Mouse (Mus musculus): ENCODE results near the gene Bub1b.

Bub1b gene

DNA sequence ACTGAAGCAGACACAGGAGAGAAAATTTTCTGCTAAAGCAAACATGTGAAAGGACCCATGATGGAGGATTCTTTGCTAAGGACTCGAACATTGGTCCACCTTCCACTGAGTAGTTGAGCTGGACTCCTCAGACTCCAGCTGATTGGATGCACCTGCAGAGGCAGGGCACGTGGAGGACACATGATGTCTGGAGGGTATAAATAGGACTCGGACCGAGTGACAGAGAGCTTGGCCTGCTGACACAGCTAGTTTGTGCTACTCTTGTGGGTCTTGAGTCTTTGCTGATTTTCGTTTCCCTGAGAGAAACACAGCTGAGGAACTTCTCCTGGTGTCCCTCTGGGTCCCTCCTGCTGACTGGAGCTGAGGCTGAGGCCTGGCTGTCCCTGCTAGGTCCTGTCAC, 48.7 kb downstream of the Bub1b start:
- CTCF ChIA-PET: interaction anchor here in 3 of 4 experiments (0.7 to 1.4 kb wide), 4 partner anchors 9 to 54 kb away, joined by 4 to 6 read pairs (median 4); no protein-coding TSS in a partner anchor
- POLR2A ChIA-PET: interaction anchor here in 3 of 4 experiments (0.6 to 1.2 kb wide), 4 partner anchors 14 to 1667 kb away, joined by 3 read pairs; no protein-coding TSS in a partner anchor

DNA sequence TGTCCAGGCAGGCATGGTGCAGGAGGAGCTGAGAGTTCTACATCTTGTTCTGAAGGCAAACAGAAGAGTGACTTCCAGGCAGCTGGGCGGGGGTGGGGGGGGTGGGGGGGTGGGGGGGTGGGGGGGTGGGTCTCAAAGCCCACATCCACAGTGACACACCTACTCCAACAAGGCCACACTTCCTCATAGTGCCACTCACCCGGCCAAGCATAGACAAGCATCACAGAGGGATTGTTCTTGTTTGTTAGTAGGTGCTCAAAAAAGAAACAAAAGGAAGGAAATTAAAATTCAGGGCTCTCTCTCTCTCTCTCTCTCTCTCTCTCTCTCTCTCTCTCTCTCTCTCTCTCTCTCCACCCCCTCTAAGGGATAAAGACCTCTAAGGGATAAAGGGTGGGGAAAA, 52.7 kb downstream of the Bub1b start:
- CTCF ChIA-PET: interaction anchor here in 3 of 4 experiments (0.6 to 1.8 kb wide), 4 partner anchors 13 to 45 kb away, joined by 3 to 8 read pairs (median 6); no protein-coding TSS in a partner anchor
- POLR2A ChIA-PET: interaction anchor here in 3 of 4 experiments (0.7 to 1.5 kb wide), 5 partner anchors 10 to 76 kb away, joined by 3 to 6 read pairs (median 3); partner anchors contain the start of gene Pak6 (in 2 of the 3)

DNA sequence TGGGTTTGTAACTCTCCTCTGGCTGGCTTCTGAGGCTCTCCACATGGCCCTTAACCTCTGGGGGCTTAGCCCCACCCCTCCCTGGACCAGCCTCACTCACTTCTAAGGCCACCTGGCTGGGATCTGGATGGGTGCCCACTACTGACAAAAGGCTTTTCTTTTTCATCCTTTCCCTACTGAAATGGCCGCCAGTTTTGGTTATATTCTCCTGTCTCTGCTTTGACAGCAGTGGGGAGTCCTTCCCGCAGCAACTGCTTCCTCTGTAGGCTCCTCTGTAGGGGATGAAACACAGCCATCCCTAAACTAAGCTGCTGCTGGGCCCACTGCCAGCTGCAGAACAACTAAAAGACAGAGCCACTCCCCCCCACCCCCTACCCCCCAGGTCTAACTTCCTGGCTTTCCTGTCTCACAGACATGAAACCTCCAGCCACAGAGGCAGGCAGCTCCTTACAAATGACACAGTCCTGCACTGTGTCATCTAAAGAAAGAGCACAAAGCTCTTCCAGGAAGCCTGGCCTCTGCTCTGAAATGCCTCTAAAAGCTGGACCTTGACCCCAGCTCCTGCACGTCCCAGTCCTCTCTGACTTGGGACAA, 58.8 kb downstream of the Bub1b start:
- CTCF ChIA-PET: interaction anchor here in 3 of 4 experiments (0.5 to 1.6 kb wide), 8 partner anchors 19 to 170 kb away, joined by 3 to 4 read pairs (median 4); no protein-coding TSS in a partner anchor
- POLR2A ChIA-PET: interaction anchor here in 2 of 4 experiments (0.7 to 2.4 kb wide), 7 partner anchors 8 to 24 kb away, joined by 3 to 8 read pairs (median 4); no protein-coding TSS in a partner anchor

- ChIA-PET POLR2A (interaction anchor here in 2 of 4 experiments (1.0 to 2.4 kb wide), 5 partner anchors 15 to 108 kb away, joined by 3 to 8 read pairs (median 5); no protein-coding TSS in a partner anchor), CTCF (interaction anchor here in 3 of 4 experiments (0.6 to 1.7 kb wide), 6 partner anchors 17 to 167 kb away, joined by 3 to 9 read pairs (median 4); no protein-coding TSS in a partner anchor)
Observed at GRCm38 (mm10) chr2:118658457-118658856, 60.4 kb downstream of the Bub1b start.

GRCm38 (mm10) chr2:118659077-118659476, 61.1 kb downstream of the Bub1b start:
- POLR2A ChIA-PET: interaction anchor here in 2 of 4 experiments (0.8 to 1.6 kb wide), 6 partner anchors 15 to 271 kb away, joined by 3 to 5 read pairs (median 3); partner anchors contain the start of gene Eif2ak4 (in 1 of the 2)
- CTCF ChIA-PET: interaction anchor here in 1 of 4 experiments (0.7 to 1.7 kb wide), 2 partner anchors 21 to 37 kb away, joined by 3 to 9 read pairs; no protein-coding TSS in a partner anchor

DNA sequence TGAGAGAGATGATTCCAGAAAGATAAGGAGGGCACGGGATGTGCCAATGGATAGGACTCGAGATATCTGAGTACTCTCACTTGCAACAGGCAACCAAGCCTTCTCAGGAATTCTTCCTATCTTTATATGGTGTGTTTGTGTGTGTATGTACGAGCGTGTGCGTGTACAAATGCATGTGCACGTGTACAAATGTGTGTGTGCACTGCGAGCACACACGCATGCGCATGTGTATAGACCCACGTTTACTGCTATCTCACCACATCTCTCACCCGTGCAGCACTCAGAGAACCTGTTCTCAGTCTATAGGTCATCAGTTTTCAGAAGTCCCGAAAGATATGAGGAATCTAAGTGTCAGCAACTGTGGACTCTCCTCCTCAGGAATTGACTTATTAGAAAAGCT, 61.5 kb downstream of the Bub1b start:
- ChIA-PET POLR2A (interaction anchor here in 2 of 4 experiments (0.6 to 1.6 kb wide), 7 partner anchors 15 to 271 kb away, joined by 3 to 5 read pairs (median 3); partner anchors contain the start of gene Eif2ak4 (in 1 of the 2)), CTCF (interaction anchor here in 1 of 4 experiments (1.5 to 1.7 kb wide), 2 partner anchors 21 kb away, joined by 4 to 9 read pairs; no protein-coding TSS in a partner anchor)

DNA sequence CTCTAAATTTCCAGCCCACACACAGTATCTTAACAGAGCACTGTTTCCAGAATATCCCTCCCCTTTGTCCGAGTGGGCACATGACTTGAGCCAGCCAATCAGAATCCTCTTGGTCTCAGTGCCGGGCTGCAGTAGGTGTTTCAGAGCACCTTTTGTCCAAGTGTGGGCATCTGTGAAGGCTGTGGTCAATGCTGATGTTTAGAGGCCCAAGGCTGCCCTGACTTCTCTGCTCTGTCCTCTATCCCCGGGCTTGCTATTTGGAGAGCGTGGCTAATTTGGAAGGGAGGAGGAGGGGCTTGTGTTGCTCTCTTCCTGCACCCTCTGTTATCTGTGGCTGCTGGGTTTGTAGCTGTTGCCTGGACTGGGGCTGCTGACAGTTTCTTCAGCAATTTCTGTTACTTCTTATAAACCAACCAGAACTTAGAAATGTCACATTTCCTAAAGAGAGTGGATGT, 62.0 kb downstream of the Bub1b start:
- POLR2A ChIA-PET: interaction anchor here in 2 of 4 experiments (0.6 to 1.5 kb wide), 4 partner anchors 13 to 217 kb away, joined by 3 to 4 read pairs (median 3); no protein-coding TSS in a partner anchor
- CTCF ChIA-PET: interaction anchor here in 2 of 4 experiments (0.9 to 1.5 kb wide), 2 partner anchors 22 to 40 kb away, joined by 3 to 4 read pairs; no protein-coding TSS in a partner anchor

- ChIA-PET POLR2A (interaction anchor here in 2 of 4 experiments (0.6 to 2.5 kb wide), 6 partner anchors 8 to 381 kb away, joined by 3 to 9 read pairs (median 6); no protein-coding TSS in a partner anchor), CTCF (interaction anchor here (0.5 to 2.9 kb wide), 6 partner anchors 24 to 326 kb away, joined by 3 to 16 read pairs (median 8); no protein-coding TSS in a partner anchor)
Observed at GRCm38 (mm10) chr2:118661891-118662290, 63.9 kb downstream of the Bub1b start.

DNA sequence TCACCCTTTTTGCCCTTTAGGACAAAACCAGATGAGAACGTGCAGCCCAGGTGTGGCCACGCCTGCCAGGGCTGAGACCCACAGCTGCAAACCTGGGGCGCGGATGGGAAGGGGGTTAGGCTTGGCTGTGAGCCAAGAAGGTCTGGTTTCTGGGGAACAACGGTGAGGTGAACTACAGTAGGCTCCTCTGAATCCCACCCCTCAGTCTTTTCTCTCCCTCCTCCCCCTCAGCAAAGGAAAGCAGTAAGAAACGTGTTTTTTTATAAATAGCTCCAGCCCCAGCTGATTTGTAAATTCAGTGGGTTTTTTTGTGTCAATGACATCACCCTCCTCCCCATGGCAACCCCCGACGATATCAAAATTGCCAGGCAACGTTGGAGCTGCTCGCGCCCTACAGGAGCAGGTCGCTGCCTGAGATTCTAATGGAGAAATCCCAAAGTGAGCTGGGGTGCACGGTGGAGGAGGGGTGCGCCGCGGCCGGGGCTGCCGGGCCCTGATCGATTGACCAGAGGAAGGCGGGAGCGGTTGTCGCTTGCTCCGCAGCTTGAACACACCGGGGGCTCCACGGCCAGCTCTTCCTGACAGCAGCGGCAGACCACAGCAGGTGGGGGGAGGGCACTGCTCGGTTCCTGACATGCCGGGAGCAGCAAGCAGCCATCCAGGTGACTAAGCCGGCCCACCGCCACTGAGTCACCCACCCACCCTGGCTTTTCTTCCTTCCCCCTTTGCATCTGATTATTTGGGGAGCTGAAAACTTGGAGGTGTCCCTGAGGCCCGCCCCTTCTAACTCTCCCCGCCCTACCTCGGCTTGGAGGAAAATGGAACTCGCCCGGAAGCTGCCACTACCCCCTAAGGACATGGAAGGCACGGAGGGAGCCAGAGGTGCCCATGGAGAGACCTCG, 65.1 kb downstream of the Bub1b start, which contains the start of gene Pak6:
Gene Pak6 (plus strand): TSS at position 402 of the 902 bp plus-strand sequence.
- ChIA-PET POLR2A (interaction anchor here (0.6 to 2.5 kb wide), 24 partner anchors 10 to 313 kb away, joined by 3 to 9 read pairs (median 3); partner anchors contain the start of genes Eif2ak4 (in 1 of the 4) and Srp14 (in 1 of the 4)), CTCF (interaction anchor here (0.5 to 2.9 kb wide), 12 partner anchors 11 to 291 kb away, joined by 3 to 14 read pairs (median 7); no protein-coding TSS in a partner anchor)

GRCm38 (mm10) chr2:118663804-118664766, 66.1 kb downstream of the Bub1b start:
- ChIA-PET CTCF (interaction anchor here (0.6 to 2.9 kb wide), 13 partner anchors 10 to 219 kb away, joined by 3 to 15 read pairs (median 6); no protein-coding TSS in a partner anchor), POLR2A (interaction anchor here in 3 of 4 experiments (0.6 to 2.8 kb wide), 19 partner anchors 8 to 1879 kb away, joined by 3 to 9 read pairs (median 3); partner anchors contain the start of genes Eif2ak4 (in 1 of the 3) and Srp14 (in 1 of the 3))

DNA sequence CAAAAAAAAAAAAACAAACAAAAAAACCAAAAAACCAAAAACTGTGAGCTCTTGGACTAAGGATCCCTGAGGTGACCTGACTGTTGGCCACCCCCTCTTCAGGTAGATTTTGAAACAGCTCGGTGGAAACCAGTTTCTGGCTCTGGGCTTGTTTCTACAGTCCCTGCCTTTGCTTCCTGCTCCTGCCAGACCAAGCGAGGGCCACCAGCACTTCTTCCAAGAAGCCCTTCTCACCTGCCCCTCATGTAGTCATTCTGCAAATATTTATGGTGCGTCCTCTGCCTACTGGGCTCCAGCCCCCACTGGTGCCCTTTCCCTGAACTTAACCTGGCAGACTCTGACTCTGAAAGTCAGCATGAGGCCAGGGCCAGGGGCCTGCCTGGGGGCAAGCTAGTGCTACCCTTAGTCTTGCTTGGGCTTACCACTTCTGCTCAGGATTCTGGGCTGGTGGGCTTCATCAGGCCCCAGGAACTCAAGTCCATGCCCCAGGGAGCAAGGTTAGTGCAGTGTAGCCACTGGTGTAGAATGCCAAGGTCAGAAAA, 67.0 kb downstream of the Bub1b start:
- CTCF ChIA-PET: interaction anchor here (0.6 to 2.8 kb wide), 8 partner anchors 31 to 178 kb away, joined by 3 to 9 read pairs (median 4); no protein-coding TSS in a partner anchor
- POLR2A ChIA-PET: interaction anchor here in 2 of 4 experiments (0.7 to 2.8 kb wide), 6 partner anchors 9 to 1878 kb away, joined by 3 to 7 read pairs (median 3); no protein-coding TSS in a partner anchor

DNA sequence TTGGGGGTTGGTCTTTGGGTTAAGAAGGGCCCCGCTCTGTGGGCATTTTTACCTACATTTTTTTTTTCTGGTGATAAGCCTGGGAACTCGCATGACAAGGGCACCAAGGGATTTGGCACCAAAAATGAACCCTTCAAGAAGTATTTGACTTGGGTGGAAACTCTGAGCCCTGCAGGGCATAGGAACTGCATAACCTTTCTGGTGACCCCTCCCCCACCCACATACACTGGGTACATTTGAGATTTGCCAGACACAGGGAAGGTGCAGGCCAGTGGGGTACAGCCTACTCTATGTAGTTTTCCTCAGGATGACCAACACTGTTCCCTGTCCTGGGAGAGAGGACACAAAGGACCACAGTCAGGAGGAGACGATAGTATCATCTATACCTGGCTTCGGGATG, 67.6 kb downstream of the Bub1b start:
- POLR2A ChIA-PET: interaction anchor here in 2 of 4 experiments (1.0 to 2.8 kb wide), 3 partner anchors 9 to 43 kb away, joined by 3 to 7 read pairs (median 3); no protein-coding TSS in a partner anchor

GRCm38 (mm10) chr2:118667181-118667580, 69.2 kb downstream of the Bub1b start:
- POLR2A ChIA-PET: interaction anchor here in 2 of 4 experiments (0.7 to 0.8 kb wide), 3 partner anchors 8 to 11 kb away, joined by 3 read pairs; no protein-coding TSS in a partner anchor

More for the DNA sequence above, 67.6 kb downstream of the Bub1b start:
- CTCF ChIA-PET: interaction anchor here in 1 of 4 experiments (1.5 kb wide), 1 partner anchor 30 kb away, joined by 5 read pairs; no protein-coding TSS in a partner anchor

DNA sequence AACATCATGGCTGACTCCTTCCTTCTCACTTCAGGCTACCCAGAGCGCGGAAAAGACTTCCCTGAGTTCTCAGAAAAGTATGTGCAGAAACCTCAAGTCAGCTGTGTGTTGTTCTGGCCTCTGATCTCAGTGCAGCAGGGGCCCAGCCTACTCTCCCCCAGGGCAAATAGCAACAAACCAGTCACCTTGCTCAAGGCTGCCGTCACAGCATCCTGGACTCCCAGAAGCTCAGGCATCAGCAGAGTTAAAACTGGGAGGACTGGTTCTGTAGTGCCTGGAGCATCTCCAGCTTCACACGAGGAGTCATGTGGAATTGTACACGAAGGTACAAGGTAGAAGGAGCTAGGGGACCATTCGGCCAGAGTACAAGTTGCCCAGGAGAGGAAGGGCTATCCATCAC, 71.2 kb downstream of the Bub1b start:
- ChIA-PET POLR2A (interaction anchor here in 1 of 4 experiments (1.4 kb wide), 1 partner anchor 139 kb away, joined by 4 read pairs; no protein-coding TSS in a partner anchor), CTCF (interaction anchor here in 3 of 4 experiments (0.5 to 1.6 kb wide), 6 partner anchors 25 to 385 kb away, joined by 3 to 6 read pairs (median 4); no protein-coding TSS in a partner anchor)

More at GRCm38 (mm10) chr2:118667181-118667580, 69.2 kb downstream of the Bub1b start:
- CTCF ChIA-PET: interaction anchor here in 2 of 4 experiments (1.2 to 1.4 kb wide), 3 partner anchors 29 to 33 kb away, joined by 3 to 5 read pairs (median 3); no protein-coding TSS in a partner anchor

DNA sequence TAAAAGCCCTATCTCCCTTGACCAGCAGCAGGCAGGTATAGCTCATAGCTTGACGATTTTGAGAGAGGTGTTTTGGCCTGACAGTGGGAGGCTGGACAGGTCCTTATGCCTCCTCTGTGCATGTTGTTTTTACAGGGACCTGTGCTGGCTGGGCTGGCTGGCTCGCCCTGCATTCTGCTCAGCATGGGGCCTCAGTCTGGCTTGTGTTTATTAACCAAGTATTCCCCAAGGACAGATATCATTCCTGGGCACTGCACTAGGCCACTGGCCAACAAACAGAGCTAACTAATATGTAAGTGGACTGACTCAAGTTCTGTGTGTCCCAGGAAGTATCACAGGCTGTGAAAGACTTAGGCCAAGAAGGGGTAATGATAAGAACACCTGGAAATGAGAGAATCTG, 71.8 kb downstream of the Bub1b start:
- POLR2A ChIA-PET: interaction anchor here in 1 of 4 experiments (1.4 kb wide), 1 partner anchor 140 kb away, joined by 4 read pairs; no protein-coding TSS in a partner anchor
- CTCF ChIA-PET: interaction anchor here in 2 of 4 experiments (0.7 to 1.6 kb wide), 2 partner anchors 24 to 26 kb away, joined by 3 to 6 read pairs; no protein-coding TSS in a partner anchor
